Mouse (Mus musculus): Measurements from ENCODE around the gene Mrps10.
"Not testable (repeated sequence)": the region's sequence is repeated elsewhere in the genome, so short reads cannot be mapped to it uniquely, and the experiment has no call there.

Mrps10 gene

GRCm38 (mm10) chr17:47368401-47369086, at the start of gene Mrps10:
Gene Mrps10, plus strand, starts transcription at chr17:47368887.
- DNase-seq (ENCODE audit: low read depth, low spot score), result peak; percentile 96

- no peak for DNase-seq (ENCODE audit: low read depth, low spot score)
These were observed 49.6 kb upstream of the Mrps10 start for GRCm38 (mm10) chr17:47318972-47319625.

DNA sequence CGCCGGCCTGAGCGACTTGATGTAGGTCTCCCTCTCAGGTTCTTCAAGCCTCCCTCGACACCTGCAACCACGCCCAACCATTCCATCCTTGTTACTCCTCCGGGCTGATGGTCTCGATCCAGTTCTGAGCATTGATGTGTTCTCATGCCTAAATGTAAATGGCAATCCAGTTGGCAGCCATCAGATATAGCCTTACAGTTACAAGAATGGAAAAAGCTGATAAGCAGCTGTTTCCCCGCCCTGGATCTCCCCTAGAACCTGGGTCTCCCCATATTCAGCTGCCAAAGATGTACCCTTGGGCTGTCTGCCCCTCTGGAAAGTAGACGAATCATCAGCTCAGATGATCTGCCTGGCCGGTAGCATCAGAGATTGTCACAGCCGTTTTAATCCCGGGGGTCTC, 48.9 kb upstream of the Mrps10 start:
- DNase-seq (ENCODE audit: low read depth, low spot score), result no peak

DNA sequence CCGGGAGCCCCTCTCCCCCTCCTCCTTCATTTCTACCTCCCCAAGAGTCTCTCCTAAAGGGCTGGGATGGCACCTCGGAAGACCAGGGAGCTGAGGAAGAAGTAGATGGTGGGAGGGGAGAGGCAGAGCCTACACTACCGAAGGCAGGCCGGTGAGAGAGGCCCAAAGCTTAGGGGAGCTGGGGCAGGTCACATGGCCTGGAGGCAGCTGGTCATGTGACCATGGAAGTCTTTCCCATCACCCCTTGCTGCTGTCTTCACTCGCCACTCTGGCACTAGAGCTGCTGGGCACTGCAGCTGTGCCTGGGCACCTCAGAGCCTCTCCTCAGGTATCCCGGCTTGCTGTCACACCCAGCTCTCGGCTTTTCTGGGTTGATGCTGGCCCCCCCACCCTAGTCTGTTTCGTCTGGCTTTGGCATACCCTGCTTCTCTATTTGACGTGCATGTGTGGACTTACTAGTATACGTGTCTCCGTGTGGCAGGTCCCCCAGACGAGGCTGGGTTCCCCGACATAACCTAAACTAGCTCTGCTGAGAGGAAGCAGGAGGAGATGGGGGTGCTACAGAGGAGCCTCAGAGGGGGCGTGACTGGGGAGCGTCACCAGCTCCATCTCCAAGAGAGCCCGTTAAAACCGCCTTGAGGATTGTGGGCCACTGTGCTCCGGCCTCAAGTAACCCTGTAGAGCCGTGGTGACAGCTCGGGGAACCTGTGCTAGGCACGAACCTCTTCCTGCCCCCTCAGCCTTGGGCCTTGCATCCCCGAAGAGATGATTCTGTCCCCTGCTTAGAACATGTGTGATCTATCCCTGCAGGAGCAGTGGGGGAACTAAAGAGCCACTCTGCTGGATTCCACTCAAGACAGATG, 46.3 kb upstream of the Mrps10 start:
- peak; percentile 65 for DNase-seq (ENCODE audit: low read depth, low spot score)

DNA sequence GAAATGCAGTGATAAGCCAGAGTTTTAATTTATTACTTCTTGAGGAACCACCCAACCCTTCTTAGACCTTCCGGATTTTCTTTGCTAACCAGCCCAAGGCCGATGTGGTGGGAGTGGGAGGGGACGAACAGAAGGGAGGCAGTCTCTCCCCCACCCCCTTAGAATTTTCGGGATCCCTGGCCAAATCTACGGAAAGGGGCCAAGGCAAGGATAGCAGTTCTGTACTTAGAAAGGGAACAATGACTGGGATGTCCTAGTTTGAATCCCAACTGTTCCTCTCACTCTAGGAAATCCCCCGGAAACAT, 45.7 kb upstream of the Mrps10 start:
- DNase-seq (ENCODE audit: low read depth, low spot score), result no peak

DNA sequence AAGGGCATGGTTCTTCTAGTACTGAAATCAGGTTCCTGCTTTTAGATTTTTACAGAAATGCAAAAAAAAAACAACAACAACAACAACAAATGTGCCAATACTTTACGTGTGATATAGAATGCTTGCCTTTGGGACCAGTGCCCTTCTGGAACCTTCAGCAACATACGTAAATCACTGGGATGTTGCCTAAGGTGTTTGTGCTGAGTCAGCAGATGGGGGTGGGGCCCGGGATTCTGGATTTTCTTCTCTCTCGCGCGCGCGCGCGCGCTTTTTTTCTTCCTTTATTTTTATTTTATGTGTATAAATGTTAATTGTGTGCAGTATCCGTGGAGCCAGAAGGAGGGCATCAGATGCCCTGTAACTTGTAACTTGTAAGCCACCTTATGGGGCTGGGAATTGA, 41.1 kb upstream of the Mrps10 start:
- no peak for DNase-seq (ENCODE audit: low read depth, low spot score)

DNA sequence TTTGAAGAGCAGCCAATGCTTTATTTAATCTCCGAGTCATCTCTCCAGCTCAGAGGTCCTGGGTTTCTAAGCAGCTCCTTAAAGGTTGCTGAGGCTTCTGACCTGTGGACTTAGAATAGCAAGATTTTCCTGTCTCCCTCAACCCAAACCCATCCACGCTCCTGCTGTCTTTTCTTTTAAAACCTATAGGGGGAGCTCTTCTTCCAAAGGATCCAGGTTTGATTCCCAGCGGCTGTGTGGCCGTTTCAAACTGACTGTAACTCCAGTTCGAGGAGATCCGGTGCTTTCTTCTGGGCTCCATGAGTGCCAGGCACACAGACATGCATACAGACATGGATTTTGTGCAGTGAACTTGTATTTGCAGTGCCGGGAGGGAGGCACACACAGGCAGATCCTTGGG, 40.7 kb upstream of the Mrps10 start:
- peak; percentile 77 for DNase-seq (ENCODE audit: low read depth, low spot score)

- peak; percentile 22 for DNase-seq (ENCODE audit: low read depth, low spot score)
These were observed 39.9 kb upstream of the Mrps10 start for GRCm38 (mm10) chr17:47328552-47329343.

DNA sequence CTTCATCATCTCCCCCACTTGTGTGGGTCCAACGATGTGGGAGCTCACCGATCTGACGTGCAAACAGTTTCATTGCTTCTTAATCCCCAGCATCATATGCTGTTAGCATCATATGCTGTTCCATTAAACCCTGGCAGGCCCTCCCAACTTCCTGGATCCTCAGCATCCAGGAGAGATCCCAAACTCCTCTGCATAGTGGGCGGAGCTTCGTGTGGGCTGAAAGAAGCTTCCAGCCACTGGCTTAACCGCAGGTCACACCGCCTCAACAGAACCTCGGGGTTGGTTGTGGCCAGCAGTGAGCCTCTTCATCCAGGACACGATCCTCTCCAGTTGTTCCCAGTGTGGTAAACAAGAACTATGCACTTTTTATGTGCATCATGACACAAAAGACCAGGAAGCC, 38.1 kb upstream of the Mrps10 start:
- DNase-seq (ENCODE audit: low read depth, low spot score), result peak; percentile 49

DNA sequence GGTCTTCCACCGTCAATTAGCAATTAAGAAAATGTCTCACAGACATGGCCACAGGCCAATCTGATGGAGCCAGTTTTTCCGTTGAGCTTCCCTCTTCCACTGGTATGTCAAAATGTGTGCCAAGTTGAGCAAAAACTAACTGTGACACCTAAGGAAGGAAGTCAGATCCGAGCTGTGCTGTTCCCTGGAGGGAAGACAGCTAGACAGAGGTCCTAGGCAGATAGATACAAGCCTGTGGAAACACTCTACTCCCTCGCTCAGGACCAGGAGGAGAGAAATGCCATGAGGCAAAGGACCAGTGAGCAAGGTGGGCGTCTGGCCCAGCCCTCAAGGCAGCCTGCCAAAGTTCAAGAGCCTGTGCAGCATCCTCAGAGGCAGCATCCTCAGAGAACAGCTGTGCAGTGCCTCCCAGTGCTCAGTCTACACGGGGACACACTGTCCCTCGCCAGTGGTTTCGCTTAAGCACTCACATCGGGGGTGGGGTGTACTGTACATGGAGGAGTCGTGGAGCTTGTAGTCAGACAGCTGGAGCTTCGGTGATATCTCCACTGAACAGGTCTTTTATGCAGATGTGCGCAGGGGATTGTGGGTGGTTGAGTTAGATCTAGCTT, 36.6 kb upstream of the Mrps10 start:
- peak; percentile 18 for DNase-seq (ENCODE audit: low read depth, low spot score)

DNA sequence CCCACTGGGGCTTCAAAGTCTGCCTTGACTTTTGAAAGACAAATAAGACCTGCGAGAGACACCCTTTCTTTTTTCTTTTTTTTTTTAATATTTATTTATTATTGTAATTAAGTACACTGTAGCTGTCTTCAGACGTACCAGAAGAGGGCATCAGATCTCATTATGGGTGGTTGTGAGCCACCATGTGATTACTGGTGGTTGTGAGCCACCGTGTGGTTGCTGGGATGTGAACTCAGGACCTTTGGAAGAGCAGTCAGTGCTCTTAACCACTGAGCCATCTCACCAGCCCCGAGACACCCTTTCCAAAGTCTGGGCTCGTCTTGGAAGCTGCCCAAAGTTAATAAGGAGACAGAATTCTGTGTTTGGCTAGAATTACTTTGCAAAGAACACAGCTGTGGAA, 36.0 kb upstream of the Mrps10 start:
- not testable (repeated sequence) for DNase-seq (ENCODE audit: low read depth, low spot score)

- DNase-seq (ENCODE audit: low read depth, low spot score), result no peak
These were observed 35.3 kb upstream of the Mrps10 start for GRCm38 (mm10) chr17:47333409-47333808.

GRCm38 (mm10) chr17:47343121-47343520, 25.6 kb upstream of the Mrps10 start:
- peak; percentile 71 for DNase-seq (ENCODE audit: low read depth, low spot score)

GRCm38 (mm10) chr17:47349721-47350319, 18.9 kb upstream of the Mrps10 start:
- peak; percentile 93 for DNase-seq (ENCODE audit: low read depth, low spot score)

- DNase-seq (ENCODE audit: low read depth, low spot score), result peak; percentile 78
These were observed 8.7 kb upstream of the Mrps10 start for GRCm38 (mm10) chr17:47359964-47360363.

DNA sequence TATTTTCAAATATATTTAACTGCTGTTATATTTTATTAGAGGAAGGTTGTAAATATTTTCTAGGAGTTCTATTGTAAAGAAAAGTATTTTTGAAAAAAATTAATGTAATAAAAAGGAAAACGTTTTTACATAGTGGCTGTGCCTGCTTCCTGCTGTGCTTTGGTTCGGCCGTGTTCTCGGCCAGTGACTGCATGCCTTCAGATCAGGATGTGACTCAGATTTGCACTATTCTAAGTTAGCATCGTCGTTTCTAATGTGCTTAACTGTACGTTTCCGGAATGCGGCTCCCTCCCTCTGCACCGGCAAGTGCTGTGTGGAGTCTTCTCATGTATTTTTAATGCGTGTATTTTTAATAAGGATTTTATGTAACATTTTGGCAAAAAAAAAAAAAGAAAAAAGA, 7.3 kb upstream of the Mrps10 start:
- DNase-seq (ENCODE audit: low read depth, low spot score), result no peak

DNA sequence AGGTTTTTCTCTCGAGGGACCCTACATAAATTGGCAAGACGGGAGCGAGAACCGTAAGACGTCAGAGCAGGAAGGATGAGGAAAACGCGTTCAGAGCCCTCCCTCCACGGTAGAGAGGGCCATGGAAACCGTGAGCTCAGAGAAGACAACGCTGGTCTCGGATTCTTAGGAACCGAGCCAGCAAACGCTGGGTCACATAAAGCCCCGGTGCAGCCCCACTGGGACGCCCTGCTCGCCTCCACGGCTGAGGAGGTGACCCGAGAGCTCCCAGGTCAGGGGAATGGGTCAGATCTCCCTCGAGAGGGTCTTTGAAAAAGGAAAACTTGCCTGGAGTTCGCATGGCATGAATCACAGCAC, 378 bp downstream of the Mrps10 start:
- no peak for DNase-seq (ENCODE audit: low read depth, low spot score)

- peak; percentile 87 for DNase-seq (ENCODE audit: low read depth, low spot score)
These were observed 2.8 kb downstream of the Mrps10 start for GRCm38 (mm10) chr17:47371451-47371850.

DNA sequence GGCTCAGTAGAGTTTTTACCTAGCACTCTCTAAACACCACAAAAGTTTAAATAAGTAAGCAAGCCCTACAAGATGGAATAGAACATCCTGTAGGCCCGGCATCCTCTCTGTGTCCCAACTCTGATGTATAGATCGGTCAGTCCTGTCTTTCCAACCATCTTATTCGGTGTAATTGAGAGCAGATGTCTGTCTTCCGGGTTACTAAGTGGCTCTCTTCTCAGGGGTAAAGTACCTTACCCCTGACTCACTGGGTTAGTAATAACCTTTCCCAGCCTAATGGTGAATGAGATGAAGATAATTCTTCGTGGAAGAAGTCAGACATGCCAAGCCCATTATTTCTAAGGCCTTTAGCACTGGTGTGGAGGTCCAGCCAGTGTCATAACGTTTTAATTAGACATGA, 5.3 kb downstream of the Mrps10 start:
- DNase-seq (ENCODE audit: low read depth, low spot score), result no peak

DNA sequence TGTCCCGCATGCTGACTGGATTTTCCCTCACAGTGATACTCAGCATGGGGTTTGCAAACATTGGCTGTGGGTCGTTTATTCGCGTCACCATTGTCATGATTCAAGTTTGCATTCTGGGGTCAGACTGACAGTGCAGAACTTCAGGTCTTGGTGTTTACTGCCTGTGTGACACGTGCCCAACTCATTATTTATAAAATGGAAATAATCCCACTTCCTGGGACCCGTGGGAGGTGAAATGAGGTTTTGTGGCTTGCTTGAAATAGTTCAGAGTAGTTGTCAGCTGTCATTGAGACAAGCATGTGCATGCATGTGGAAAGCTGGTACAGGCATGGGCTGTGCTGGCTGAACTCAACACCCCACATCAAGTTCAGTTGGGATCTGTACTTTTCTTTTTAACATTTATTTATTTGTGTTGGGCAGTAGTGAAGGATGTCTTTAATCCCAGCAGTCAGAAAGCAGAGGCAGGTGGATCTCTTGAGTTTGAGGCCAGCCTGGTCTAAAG, 8.1 kb downstream of the Mrps10 start:
- DNase-seq (ENCODE audit: low read depth, low spot score), result no peak

DNA sequence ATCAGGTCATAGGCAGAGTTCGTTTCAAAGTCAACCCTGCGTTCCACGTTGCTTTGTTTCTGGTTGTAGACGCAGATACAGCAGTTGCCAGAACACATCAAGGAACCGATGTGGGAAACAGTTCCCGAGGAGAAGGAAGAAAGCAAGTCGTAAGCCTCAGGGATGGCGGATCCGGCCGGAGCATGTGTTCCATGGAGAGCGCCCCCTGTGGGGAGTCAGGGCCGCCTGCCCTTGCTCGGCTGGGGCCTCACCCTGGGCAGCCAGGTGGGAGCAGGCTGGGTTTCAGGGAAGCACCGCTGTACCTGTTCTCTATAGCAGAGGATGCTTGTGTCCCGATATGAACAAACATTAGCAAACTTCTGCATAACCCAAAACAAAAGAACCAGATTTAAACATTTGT, 9.4 kb downstream of the Mrps10 start:
- peak; percentile 50 for DNase-seq (ENCODE audit: low read depth, low spot score)

Measured in R1 (cell line).